Mouse (Mus musculus) neural tube, postnatal 0 days (tissue): Measurements from ENCODE around the gene Gm8279. TPM values are rescaled to one million over a fixed set of nuclear protein-coding genes. Genes with fewer than 3 reads are reported as not detected.

Source experiments
- polyA plus RNA-seq: library from polyadenylated mRNA; unstranded; fragments of >200 nt; fragmentation: Nextera tagmentation; extraction: Ambion mirVana; gene quantifications from 2 replicates; pipeline ENCODE4 v1.2.1, GENCODE M21; 2015

Gm8279 gene
- not detected in 2 replicates for polyA plus RNA-seq

GRCm38 (mm10) chr14:5131219-5131618 lies at the start of gene Gm8279:
Gene Gm8279 (plus strand): TSS chr14:5131519.

GRCm38 (mm10) chr14:5164235-5164634 lies 32.9 kb downstream of the Gm8279 start, which contains the start of gene Gm3317:
Gene Gm3317 (plus strand): TSS chr14:5164535.

GRCm38 (mm10) chr14:5185493-5185892 lies 54.2 kb downstream of the Gm8279 start, which contains the start of gene Gm8271:
Gene Gm8271 (plus strand): TSS chr14:5185793.

Other genes starting within 250 kb of the Gm8279 start
- 0.17 and 0.27 TPM in 2 replicates for gene Gm3278, start 239.1 kb upstream of the Gm8279 start, polyA plus RNA-seq
- not detected in 2 replicates for gene Gm8297, start 147.6 kb upstream of the Gm8279 start, polyA plus RNA-seq
- gene Gm3298, start 115.6 kb upstream of the Gm8279 start, polyA plus RNA-seq: not detected in 2 replicates
- gene 4930555G01Rik, start 80.9 kb upstream of the Gm8279 start, polyA plus RNA-seq: not detected in 2 replicates
- 8.6 and 14.2 TPM in 2 replicates for gene Gm8281, start 60.5 kb upstream of the Gm8279 start, polyA plus RNA-seq
- gene Gm3317, start 33.0 kb downstream of the Gm8279 start, polyA plus RNA-seq: not detected in 2 replicates
- gene Gm8271, start 54.3 kb downstream of the Gm8279 start, polyA plus RNA-seq: not detected in 2 replicates
- not detected in 2 replicates for gene Gm3526, start 129.1 kb downstream of the Gm8279 start, polyA plus RNA-seq
- not detected in 2 replicates for gene Gm3542, start 203.4 kb downstream of the Gm8279 start, polyA plus RNA-seq